Mouse (Mus musculus): ENCODE measurements around the gene Klk5.

The Klk5 gene

DNA sequence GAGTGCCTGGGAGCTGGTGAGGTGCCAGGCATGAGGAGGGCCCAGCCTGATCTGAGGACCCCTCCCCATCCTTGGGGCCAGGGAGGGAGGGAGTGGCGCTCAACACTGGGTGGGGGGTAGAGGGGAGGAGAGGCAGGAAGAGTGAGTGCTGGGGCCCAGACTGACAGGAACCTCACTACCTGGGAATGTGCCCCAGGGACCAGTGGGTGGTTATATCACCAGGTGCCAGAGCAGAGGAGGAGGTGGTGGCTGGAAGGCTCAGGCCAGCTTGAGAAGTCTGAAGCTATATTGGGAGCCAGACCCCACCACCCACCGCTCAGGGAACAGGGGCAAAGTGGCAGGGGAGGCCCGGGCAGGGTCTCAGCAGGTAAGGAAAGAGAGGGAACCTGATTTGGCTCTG lies at the start of gene Klk5:
Gene Klk5, plus strand, starts transcription at position 271 of the 400 bp plus-strand sequence.
- DNase-seq = no peak

GRCm38 (mm10) chr7:43796355-43796754 lies 45.4 kb upstream of the Klk5 start:
- DNase-seq = no peak

GRCm38 (mm10) chr7:43797333-43797769 lies 44.4 kb upstream of the Klk5 start, which contains the start of gene Klk8:
Gene Klk8, plus strand, starts transcription at chr7:43797577.
- peak; percentile 45 for DNase-seq

- peak; percentile 34 for DNase-seq
These were observed 43.8 kb upstream of the Klk5 start for GRCm38 (mm10) chr7:43797844-43798462.

DNA sequence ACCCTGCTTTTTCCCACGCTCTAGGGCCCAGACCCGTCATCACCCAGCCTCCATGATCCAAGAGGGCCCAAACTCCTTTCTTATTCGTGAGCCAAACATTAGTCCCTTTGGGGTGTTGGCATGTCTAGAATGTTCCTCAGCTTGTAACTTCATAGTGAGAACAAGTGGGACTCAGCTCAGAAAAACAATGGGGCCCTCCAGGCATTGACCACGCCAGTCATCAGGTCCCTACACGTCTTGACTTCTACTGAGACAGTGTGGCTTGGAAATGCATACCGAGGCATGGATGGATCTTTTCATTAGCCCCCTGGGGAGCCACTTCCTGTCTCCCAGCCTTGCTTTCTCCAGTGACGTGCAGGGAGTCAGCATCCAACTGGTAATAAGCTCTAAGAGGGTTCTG lies 41.9 kb upstream of the Klk5 start:
- DNase-seq = no peak

GRCm38 (mm10) chr7:43810994-43811393 lies 30.8 kb upstream of the Klk5 start, which contains the start of gene Klk7:
Gene Klk7, plus strand, starts transcription at chr7:43811294.
- no peak for DNase-seq

GRCm38 (mm10) chr7:43815211-43815610 lies 26.6 kb upstream of the Klk5 start:
- DNase-seq = no peak

DNA sequence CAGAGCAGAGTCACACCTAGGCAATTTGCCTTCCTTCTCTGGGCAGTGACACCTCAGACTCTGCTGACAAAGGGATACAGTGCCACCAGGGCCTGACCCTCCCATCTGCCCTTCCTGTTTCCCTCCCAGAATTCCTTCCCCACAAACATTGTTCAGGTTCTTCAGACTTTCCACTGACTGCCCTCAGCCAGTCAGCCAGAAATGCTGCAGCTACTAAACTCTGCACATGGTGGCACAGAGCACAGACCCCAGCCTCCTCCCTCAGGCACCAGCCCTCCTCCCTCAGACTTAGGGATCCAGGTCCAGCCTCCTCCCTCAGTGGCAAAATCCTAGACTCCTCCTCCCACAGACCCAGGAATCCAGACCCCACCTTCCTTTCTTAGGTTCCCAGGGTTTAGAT lies 25.0 kb upstream of the Klk5 start:
- no peak for DNase-seq

DNA sequence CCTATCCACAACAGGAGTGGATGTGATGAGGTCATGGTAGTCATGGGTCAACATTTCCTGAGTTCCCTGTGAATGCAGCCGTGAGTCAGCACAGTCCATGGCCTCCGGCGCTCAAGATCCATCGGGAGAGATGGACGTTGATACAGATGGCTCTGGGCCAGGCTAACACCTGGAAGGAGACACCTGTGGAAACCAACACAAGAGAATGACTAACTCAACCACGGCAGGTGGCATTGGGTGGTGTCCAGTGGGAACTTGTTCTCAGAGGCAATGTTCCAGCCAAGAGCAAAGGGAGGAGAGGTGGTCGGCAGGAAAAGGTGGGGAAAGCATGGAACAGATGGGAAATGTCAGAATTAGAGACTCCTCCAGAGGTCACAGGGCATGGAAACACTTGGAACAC lies 20.2 kb upstream of the Klk5 start:
- DNase-seq = no peak

DNA sequence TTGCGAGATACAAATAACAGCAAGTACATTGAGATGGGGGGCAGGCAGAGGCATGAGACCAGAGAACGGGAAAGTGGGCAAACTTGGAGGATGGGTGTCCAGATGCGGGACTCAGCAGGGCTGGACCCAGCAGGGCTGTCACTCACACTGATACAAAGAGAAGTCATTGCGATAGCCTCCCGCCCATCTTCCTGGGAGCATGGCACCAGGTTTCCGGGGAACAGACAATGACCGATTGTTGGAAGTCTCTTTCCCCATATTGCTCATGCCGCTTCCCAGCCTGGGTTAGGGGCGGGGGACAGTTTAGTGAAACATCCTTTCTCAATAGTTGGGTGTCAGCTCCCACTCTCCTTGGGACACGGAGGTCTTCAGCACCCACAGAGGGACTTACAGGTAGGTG lies 17.6 kb upstream of the Klk5 start, which contains the start of gene Klk6:
Gene Klk6, plus strand, starts transcription at position 301 of the 400 bp plus-strand sequence.
- DNase-seq = no peak

DNA sequence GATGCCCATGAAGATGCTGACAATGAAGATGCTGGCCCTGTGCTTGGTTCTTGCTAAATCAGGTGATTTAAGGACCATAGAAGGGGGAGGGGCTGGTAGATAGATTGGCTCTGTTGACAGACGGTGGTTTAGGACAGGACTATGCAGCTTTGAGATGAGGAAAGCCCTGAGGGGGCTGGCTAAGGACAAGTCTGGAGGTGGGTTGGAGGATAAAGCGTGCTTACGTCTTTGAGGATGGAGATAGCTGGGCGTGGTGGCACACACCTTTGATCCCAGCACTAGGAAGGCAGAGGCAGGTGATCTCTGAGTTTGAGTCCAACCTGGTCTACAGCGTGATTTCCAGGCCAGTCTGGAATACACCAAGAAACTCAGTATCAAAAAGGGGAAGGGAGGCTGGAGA lies 15.7 kb upstream of the Klk5 start:
- no peak for DNase-seq

GRCm38 (mm10) chr7:43827706-43828105 lies 14.1 kb upstream of the Klk5 start:
- no peak for DNase-seq

DNA sequence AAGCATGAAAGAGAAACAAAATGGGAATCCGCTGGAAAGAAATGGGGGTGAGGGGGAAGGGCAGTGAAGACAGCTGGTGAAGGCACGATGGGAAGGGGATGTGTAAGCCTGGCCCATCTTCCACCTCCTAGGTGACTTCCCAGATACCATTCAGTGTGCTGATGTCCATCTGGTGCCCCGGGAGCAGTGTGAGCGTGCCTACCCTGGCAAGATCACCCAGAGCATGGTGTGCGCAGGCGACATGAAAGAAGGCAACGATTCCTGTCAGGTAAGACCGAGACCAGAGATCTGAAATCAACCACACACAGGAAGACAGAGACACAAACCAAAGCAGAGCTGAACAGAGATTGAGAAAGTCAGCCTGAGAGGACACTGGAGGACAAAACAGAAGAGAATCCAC lies 12.8 kb upstream of the Klk5 start:
- DNase-seq = no peak

DNA sequence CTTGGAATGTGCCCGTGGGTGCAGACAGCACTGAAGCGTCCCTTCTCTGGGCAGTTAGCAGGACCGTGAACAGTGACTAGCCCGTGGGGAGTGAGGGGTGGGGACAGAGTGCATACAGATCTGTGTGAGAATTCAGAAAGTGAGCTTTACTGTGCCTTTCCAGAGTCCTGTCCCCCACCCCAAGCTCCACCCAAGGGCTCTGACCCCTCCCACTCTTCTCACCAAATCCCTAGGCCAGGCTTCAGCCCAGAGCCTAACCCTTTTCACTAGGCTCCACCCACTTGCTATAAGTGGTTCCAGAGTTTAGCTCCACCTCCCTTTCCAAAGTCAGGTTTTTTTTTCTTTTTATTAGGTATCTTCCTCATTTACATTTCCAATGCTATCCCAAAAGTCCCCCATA lies 2.0 kb downstream of the Klk5 start:
- no peak for DNase-seq

DNA sequence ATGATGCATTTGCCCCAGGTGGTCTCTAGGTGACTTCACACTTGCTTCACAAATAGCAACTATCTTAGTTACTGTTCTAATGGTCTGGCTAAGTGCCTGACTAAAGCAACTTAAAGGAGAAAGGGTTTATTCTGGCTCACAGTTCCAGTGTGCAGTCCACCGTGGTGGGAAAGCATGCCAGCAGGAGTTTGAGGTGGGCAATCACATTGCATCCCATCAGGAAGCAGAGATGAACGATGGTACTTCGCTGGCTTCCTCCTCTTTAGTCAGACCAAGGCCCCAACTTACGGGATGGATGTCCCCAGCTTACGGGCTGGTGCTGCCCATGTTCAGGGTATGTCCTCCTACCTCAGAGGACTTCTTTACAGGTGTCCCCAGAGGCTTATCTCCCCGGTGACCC lies 9.8 kb downstream of the Klk5 start:
- DNase-seq = no peak

GRCm38 (mm10) chr7:43854642-43855380 lies 13.0 kb downstream of the Klk5 start:
- DNase-seq = no peak

- no peak for DNase-seq
These were observed 13.9 kb downstream of the Klk5 start for GRCm38 (mm10) chr7:43855709-43856108.

DNA sequence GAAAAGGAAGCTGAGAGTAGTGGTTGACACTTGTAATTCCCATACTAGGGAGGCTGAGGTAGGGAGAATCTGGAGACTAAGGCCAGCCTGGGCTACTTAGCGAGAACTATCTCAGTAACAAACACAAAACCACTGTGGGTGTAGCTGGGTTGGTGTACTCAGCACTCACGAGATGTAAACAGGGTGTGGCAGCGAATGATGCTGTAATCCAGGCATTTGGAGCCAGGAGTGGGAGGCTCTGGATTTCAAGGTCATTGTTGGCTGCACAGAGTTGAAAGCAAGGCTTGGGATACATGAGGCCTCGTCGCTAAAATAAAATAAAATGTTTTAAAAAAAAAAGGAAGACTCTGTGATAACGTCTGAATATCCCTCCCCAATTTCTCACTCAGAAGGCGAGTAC lies 14.5 kb downstream of the Klk5 start:
- no peak for DNase-seq

GRCm38 (mm10) chr7:43857501-43857900 lies 15.7 kb downstream of the Klk5 start:
- DNase-seq = no peak

DNA sequence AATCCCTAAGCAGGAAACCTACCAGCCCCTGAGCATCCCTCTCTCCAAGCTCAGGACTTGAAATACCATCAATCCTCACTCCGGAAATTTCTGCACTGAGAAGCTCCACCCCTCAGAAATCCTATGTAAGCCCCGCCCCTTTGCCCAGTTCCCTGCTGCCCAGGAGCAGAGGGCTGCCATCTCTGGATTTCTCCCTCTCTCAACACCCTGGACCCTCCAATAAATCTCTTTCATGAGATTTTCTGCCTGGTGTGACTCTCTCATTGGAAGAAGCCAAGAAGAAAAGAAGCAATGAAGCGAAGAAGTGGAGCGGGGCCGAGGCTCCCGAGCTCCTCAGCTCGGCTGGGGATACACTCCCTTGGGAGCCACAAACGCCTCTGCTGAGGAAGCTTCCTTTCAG lies 18.6 kb downstream of the Klk5 start:
- no peak for DNase-seq

DNA sequence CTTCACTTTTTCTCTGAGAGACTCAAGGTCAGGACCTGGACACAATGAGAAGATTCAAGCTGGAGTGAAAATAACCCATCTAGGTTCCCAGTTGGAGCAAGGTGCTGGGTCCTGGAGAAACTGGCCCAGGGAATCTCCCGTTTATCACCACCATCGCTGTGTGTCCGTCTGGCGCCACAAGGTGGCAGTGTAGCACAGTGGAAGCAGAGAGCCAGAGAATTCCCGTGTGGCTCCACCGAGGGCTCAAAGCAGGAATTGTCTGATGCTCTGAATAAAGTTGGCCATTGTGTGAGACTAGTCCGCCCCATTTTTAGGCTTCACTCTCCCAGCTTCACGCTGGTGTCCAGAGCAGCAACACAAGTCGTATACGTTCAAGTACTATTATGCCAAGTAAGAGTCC lies 31.5 kb downstream of the Klk5 start:
- peak; percentile 66 for DNase-seq

DNA sequence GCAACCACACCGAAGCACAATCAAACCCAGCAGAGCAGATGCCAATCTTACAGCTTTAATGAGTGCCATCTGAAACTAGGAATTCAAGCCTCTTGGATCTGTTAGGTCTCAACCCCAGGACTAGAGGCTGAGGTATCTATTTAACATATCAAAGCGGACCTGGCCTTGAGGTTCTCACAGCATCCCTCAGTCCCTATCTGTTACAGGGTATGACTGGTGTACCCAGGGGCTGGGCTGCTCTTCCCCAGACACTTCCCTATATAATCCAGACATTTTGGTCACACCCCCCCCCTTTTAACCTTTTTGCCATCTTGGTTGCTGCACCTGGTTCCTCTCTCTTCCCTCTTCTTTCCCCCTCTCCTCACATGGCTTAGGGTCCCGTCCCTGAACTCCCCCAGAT lies 31.9 kb downstream of the Klk5 start:
- no peak for DNase-seq

- DNase-seq = no peak
These were observed 33.2 kb downstream of the Klk5 start for GRCm38 (mm10) chr7:43874868-43875375.

DNA sequence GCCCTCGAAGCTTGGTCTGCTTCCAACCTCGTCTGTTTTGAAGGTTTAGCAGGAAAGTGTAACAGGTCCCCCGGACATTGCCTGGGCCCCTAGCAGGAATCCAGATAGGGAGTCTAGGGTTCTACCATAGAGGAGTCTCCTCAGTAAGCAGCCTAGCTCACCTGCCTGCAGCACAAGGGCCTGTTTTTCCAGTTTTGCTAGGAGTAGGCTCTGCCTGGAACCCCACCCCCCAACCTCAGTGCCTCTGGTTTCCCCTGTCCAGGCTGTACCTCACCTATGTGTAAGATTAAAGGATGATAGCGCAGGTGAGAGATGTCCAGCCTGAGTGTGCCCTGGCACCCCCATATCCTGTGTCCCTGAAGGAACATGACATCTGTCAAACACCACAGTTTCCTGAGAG lies 34.7 kb downstream of the Klk5 start:
- DNase-seq = no peak
